Mouse (Mus musculus) lung, postnatal 10 days (tissue): ENCODE measurements around the gene Gm14085.
A peak's percentile ranks its signal among the peaks of the same experiment; 100 is the strongest.

Experiments used
- DNase-seq: peaks from one replicate; pipeline ENCODE4 v3.0.0; 2021

The Gm14085 gene

DNA sequence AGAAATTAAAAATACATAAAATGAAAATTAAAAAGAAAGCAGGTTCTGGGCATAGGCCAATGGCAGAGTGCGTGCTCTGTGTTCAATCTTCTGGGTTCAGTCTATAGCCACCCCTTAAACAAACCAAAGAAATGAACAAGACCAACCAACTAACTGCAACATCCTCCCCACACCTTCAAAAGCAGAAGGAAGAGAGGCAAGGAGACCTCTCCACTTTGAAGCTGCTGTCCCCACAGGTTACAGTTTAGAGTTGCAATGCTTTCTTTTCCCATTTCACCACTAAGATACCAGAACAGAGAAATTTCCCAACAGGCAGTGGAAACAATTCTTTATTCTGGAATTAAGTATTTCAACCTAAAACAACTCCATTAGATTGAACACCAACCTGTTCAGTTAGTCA lies 77.5 kb downstream of the Gm14085 start:
- DNase-seq, result no peak

DNA sequence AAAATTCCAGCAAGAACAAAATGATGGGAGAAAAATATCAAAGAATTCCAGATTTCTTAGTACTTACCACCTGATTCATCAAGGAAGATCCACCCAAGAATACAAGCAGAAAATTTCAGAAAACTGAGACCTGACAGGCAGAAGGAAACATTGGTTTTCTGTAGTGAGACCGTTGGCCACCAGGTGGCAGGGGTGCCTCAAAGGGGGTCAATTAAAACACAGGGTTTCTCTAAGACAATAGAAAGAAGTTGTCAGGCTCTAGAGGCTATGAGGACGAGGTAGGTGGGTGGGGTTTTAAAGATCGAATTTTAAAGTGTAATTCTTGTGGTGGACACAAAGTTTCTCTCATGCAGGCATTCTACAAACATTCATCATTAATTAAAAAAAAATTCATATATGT lies 84.7 kb downstream of the Gm14085 start:
- DNase-seq, result peak; percentile 77

DNA sequence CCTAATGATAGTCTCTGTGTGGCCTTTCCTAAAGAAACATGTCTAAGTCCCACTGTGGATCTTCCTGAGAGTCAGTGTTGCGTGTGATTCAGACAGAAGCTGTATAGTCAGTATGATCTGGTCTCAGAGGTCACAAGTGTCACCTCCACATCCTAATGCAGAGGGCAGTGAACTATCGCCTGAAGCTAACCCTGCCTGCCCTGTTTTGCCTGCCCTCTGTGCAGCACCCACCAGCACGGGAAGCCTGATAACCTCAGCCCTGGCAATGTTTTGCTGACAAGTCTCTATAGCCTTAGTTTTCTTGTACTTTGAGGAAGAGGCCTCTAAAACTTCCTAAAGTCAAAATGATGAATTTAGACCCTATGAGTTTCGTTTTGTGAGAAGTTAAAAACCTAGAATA lies 85.7 kb downstream of the Gm14085 start:
- no peak for DNase-seq

DNA sequence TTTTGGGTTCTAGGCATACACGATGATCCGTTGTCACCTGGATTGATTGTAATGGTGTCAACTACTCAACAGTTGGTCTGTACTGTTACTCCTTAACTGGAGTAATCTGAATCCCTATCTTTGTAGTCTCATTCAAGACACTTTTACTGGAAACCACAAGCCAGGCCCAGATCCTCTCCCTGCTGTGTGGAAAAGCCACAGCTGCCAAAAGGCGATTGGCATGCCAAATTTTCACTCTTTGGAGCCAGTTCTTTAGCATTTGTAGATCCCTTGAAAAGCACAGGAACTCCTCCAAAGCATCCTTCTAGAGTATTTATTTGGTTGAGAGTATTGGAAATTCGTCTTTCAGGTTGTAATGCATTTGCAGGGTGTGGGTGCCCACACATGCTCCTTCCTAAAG lies 86.6 kb downstream of the Gm14085 start:
- DNase-seq, result no peak

DNA sequence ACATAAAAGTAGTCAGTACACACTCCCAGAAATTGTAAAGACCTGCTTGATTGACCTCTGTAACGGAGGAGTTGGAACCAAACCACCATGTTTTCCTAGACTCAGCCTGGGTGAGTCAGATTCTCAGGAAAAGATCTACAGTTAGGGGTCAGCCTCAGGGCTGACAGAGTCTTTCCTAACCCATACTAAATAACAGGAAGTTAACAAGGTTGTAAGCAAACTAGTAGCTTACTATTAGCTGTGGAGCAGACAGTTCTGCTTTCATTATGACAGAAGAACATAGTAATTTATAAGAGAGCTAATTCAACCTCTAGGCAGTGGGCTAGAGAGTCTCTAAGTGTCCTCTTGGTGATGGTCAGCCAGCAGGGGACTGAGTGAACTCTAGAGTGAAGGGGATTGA lies 87.7 kb downstream of the Gm14085 start:
- no peak for DNase-seq

DNA sequence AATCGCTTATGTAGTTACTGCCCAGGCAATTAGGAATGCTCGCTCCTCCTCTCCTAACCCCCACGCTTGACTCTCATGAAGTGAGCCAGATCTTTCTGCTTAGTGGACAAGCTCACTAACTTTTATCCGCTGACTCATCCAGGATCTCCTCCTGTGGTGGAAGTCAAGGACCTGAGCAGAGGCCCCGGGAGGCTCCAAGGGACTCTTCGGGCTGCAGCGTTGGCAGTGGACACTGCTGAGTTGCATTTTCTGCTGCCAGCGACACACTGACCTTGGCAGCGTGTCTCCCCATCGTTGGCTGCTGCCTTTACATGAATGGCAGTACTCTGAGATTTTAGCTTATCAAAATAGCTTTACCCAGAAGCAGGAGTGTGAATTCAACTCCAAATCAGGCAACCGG lies 90.7 kb downstream of the Gm14085 start:
- no peak for DNase-seq

DNA sequence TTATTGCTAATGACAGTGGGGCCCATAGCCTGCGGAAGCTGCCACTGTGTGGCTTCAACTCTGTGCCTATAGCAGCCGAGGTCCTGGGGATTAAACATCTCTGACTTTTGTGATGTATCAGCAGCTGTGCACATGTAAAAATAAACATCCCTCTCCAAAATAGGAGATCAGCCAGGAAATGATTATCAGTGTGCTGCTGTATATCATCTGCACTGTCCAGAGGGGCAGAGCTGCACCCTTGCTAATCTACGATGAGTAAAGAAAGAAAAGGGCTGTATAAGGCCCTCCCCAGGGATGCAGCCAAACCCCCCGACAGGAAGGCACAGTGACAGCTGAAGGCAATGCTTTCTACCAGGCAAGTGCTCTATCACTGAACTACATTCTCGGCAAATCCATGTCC lies 91.6 kb downstream of the Gm14085 start:
- no peak for DNase-seq

DNA sequence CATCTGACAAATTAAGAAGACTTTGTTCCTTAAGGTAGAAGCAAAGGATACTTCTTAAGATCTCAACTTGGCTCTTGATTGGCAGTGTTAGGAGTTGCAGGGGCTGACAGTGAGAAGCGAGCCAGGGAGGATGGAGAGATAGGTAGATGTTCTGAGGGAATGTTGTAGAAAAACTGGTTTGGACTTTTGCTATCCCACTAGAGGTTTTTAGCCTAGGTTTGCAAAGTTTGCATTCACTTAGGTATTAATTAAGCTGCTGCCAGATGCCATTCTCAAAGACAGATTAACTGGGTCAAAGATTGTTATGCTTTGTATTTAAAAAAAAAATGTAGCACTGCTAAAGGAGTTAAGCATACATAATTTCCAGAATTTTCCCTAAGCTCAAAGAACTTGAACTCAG lies 92.6 kb downstream of the Gm14085 start:
- DNase-seq, result no peak
